Mouse (Mus musculus) urinary bladder, postnatal 0 days (tissue): Measurements from ENCODE around the gene Tbcc. TPM values are rescaled to one million over a fixed set of nuclear protein-coding genes. Genes with fewer than 3 reads are reported as not detected.

Experiments
- polyA plus RNA-seq: library from polyadenylated mRNA; unstranded; fragments of >200 nt; fragmentation: Nextera tagmentation; extraction: Ambion mirVana; gene quantifications from 2 replicates; pipeline ENCODE4 v1.2.1, GENCODE M21; 2015

Gene Tbcc
- 39.1 and 43.0 TPM in 2 replicates for polyA plus RNA-seq

GRCm38 (mm10) chr17:46890116-46890815 is at the start of gene Tbcc:
Tbcc (plus strand) TSS chr17:46890684.

GRCm38 (mm10) chr17:46857903-46858748 is 32.4 kb upstream of the Tbcc start, which contains the start of gene Bicral:
Bicral (minus strand) TSS chr17:46858482.

GRCm38 (mm10) chr17:46910186-46910585 is 19.7 kb downstream of the Tbcc start, which contains the start of gene Prph2:
Prph2 (plus strand) TSS chr17:46910459.

Other genes starting within 250 kb of the Tbcc start
- 14.2 and 15.2 TPM in 2 replicates for gene Klc4, start 244.7 kb upstream of the Tbcc start, polyA plus RNA-seq
- gene Mrpl2, start 244.5 kb upstream of the Tbcc start, polyA plus RNA-seq: 76.6 and 80.1 TPM in 2 replicates
- gene Cul7, start 240.3 kb upstream of the Tbcc start, polyA plus RNA-seq: 17.8 and 18.7 TPM in 2 replicates
- 39.3 and 42.2 TPM in 2 replicates for gene Rrp36, start 216.3 kb upstream of the Tbcc start, polyA plus RNA-seq
- 99.7 and 109 TPM in 2 replicates for gene Mea1, start 211.9 kb upstream of the Tbcc start, polyA plus RNA-seq
- gene Klhdc3, start 209.8 kb upstream of the Tbcc start, polyA plus RNA-seq: 70.2 and 74.5 TPM in 2 replicates
- gene Ppp2r5d, start 185.6 kb upstream of the Tbcc start, polyA plus RNA-seq: 27.8 and 31.4 TPM in 2 replicates
- 8.9 and 11.1 TPM in 2 replicates for gene Pex6, start 179.2 kb upstream of the Tbcc start, polyA plus RNA-seq
- gene Gnmt, start 161.5 kb upstream of the Tbcc start, polyA plus RNA-seq: 2.0 and 2.2 TPM in 2 replicates
- 37.6 and 38.0 TPM in 2 replicates for gene Cnpy3, start 138.5 kb upstream of the Tbcc start, polyA plus RNA-seq
- 0.13 TPM in 1 of 2 replicates, not detected in the other for gene Ptcra, start 127.0 kb upstream of the Tbcc start, polyA plus RNA-seq
- gene 2310039H08Rik, start 118.0 kb upstream of the Tbcc start, polyA plus RNA-seq: 90.4 and 99.9 TPM in 2 replicates
- 74.4 and 94.0 TPM in 2 replicates for gene Rpl7l1, start 108.0 kb upstream of the Tbcc start, polyA plus RNA-seq
- 2.4 TPM in 2 replicates for gene Bicral, start 32.2 kb upstream of the Tbcc start, polyA plus RNA-seq
- not detected in 2 replicates for gene Prph2, start 19.8 kb downstream of the Tbcc start, polyA plus RNA-seq
- gene Ubr2, start 119.9 kb downstream of the Tbcc start, polyA plus RNA-seq: 8.1 and 9.1 TPM in 2 replicates